Mouse (Mus musculus): Measurements from ENCODE around the gene Vmn1r100.
"Not testable (repeated sequence)": the region's sequence is repeated elsewhere in the genome, so short reads cannot be mapped to it uniquely, and the experiment has no call there.

Gene Vmn1r100

GRCm38 (mm10) chr7:20417642-20418041 is at the start of gene Vmn1r100:
TSS of gene Vmn1r100 (plus strand) at chr7:20417942.
- DNase-seq (ENCODE audit: low read depth, low spot score); H3K27me3 ChIP-seq (ENCODE audit: control insufficient read depth, insufficient read depth, low read length, poor library complexity, severe bottlenecking); H3K36me3 ChIP-seq (ENCODE audit: control insufficient read depth, insufficient read depth, low read length, poor library complexity, severe bottlenecking): not testable (repeated sequence)

- not testable (repeated sequence) for H3K27me3 ChIP-seq (ENCODE audit: control insufficient read depth, insufficient read depth, low read length, poor library complexity, severe bottlenecking); DNase-seq (ENCODE audit: low read depth, low spot score); H3K36me3 ChIP-seq (ENCODE audit: control insufficient read depth, insufficient read depth, low read length, poor library complexity, severe bottlenecking)
These were observed 42.4 kb upstream of the Vmn1r100 start, which contains the start of gene Gm5728 for GRCm38 (mm10) chr7:20375310-20375709. TSS of gene Gm5728 (minus strand) at chr7:20375410.

GRCm38 (mm10) chr7:20442493-20442892 is 24.8 kb downstream of the Vmn1r100 start, which contains the start of gene Vmn1r101:
TSS of gene Vmn1r101 (minus strand) at chr7:20442593.
- not testable (repeated sequence) for DNase-seq (ENCODE audit: low read depth, low spot score); H3K27me3 ChIP-seq (ENCODE audit: control insufficient read depth, insufficient read depth, low read length, poor library complexity, severe bottlenecking); H3K36me3 ChIP-seq (ENCODE audit: control insufficient read depth, insufficient read depth, low read length, poor library complexity, severe bottlenecking)
